Mouse (Mus musculus) inflammation-experienced regulatory T-cells, adult 6 months (primary cell): Measurements from ENCODE around the gene Rad51d. TPM values are rescaled to one million over a fixed set of nuclear protein-coding genes. Genes with fewer than 3 reads are reported as not detected.
"Not testable (repeated sequence)": the region's sequence is repeated elsewhere in the genome, so short reads cannot be mapped to it uniquely, and the experiment has no call there.

Experiments used
- ATAC-seq: one replicate; pipeline ENCODE4 v1.8.0; 2017
- polyA plus RNA-seq, 3 experiments: library from polyadenylated mRNA; unstranded; fragments of 100-300 nt; shearing (Covaris generic); gene quantifications; one replicate each; pipeline ENCODE4 v1.2.1; 2017

Rad51d gene
- polyA plus RNA-seq: 10 to 100 TPM; 25.9 to 32.4 (median 30.9) TPM

DNA sequence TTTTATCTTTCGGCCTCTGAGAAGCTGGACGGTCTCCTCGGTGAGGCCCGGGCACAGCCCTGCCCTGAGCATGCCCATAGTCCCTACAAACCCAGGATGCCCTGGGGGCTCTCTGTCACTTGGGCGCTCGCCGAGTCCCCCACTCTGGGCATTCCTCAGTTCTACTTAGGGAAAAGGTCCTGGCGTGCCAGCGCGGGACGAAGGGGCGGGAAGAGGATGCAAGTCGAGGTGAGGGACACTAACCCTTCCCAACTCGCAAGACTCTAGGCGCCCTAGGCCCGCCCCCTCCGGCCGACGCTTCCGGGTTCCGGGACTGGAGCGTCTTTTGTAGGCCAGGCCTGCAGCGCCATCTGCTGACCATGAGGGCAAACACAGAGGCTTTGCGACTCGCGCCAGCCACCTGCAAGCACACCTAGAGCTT is at the start of gene Rad51d:
Rad51d (minus strand) TSS at position 273 of the 421 bp plus-strand sequence.
- ATAC-seq: peak; percentile 88

DNA sequence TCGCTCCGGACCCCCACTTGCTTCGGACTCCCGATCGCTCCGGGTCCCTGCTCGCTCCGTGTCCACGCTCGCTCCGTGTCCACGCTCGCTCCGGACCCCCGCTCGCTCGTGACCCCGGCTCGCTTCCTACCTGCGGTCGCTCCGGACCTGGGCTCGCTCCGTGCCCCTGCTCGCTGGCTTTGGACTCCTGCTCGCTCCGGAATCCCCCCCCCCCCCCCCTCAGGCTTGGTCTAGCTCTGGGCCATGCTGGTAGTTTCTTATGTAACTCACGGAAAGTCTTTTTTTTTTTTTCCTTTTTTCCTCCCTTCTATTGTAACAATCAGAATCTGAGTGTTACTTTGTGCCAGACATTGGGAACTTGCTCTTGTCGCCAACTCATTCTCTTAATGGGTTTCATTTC is 42.8 kb upstream of the Rad51d start:
- no peak for ATAC-seq

DNA sequence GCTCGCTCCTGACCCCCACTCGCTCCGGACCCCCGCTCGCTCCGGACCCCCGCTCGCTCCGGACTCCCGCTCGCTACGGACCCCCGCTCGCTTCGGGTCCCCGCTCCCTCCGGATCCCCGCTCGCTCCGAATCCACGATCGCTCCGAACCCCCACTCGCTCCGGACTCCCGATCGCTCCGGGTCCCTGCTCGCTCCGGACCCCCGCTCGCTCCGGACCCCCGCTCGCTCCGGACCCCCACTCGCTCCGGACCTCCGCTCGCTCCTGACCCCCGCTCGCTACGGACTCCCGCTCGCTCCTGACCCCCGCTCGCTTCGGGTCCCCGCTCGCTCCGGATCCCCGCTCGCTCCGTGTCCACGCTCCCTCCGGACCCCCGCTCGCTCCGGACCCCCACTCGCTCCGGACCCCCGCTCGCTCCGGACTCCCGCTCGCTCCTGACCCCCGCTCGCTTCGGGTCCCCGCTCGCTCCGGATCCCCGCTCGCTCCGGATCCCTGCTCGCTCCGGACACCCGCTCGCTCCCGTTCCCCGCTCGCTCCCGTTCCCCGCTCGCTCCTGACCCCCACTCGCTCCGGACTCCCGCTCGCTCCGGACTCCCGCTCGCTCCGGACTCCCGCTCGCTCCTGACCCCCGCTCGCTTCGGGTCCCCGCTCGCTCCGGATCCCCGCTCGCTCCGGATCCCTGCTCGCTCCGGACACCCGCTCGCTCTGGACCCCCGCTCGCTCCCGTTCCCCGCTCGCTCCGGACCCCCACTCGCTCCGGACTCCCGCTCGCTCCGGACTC is 41.4 kb upstream of the Rad51d start:
- ATAC-seq: not testable (repeated sequence)

GRCm38 (mm10) chr11:82931161-82931560 is 40.7 kb upstream of the Rad51d start:
- ATAC-seq: not testable (repeated sequence)

GRCm38 (mm10) chr11:82930391-82930955 is 40.1 kb upstream of the Rad51d start:
- not testable (repeated sequence) for ATAC-seq

- no peak for ATAC-seq
These were observed 39.2 kb upstream of the Rad51d start for GRCm38 (mm10) chr11:82929633-82929950.

DNA sequence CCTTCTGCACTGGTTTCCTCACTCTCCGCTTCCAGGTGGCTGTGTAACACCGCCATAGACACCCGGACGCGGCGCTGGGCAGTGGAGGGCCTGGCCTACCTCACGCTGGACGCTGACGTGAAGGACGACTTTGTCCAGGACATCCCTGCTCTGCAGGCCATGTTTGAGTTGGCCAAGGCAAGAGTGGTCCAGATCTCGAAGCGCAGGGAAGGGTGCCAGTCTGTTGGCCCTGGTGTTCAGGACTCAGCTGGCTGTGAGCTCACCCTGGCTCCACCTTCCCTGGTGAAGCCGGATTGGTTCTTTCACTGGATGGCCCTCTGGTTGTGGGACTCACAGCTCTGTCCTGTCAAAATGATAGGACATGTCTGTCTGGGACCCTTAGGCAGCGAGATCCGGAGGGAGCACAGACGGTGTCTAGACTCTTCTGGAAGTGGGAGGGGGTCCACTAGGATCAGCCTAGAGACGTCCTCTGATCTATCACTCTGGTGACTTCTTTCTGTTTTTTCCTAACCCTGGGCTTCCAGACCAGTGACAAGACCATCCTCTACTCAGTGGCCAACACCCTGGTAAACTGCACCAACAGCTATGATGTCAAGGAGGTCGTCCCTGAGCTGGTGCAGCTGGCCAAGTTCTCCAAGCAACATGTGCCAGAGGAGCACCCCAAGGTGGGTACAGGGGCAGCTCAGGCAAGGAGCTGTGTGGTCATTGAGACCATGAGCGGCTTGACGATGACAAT is 38.7 kb upstream of the Rad51d start:
- ATAC-seq: no peak

GRCm38 (mm10) chr11:82923910-82924309 is 33.5 kb upstream of the Rad51d start:
- ATAC-seq: not testable (repeated sequence)

GRCm38 (mm10) chr11:82921691-82922090 is 31.3 kb upstream of the Rad51d start:
- no peak for ATAC-seq

GRCm38 (mm10) chr11:82920768-82921167 is 30.4 kb upstream of the Rad51d start:
- no peak for ATAC-seq

DNA sequence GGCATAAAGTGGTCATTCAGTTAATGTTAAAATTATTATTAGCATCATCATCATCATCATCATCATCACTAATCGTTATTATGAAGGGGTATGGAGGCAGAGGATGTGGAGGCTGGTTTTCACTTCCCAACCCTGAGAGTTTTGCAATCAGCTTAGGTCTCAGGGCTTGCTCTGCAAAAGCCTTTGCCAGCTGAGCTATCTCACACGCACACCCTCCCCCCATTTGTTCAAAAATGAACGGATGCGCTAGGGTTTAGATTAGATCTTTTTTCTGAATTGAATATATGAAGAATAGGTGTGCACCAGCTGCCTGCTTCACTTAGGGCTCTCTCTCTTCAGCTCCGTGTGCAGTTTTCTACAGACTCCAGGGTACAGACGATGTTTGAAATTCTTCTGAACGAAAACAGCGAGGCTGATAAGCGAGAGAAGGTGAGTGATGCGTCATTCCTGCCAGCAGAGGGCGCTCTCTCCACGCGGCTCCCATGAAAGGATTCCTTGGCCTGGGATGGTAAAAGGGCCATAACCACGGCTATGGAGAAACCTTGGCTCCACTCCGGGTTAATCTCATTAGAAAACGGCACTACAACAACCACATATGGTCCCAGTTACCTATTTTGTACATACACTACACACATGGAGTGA is 24.4 kb upstream of the Rad51d start:
- ATAC-seq: peak; percentile 74

- no peak for ATAC-seq
These were observed 20.4 kb upstream of the Rad51d start for GRCm38 (mm10) chr11:82910679-82911389.

DNA sequence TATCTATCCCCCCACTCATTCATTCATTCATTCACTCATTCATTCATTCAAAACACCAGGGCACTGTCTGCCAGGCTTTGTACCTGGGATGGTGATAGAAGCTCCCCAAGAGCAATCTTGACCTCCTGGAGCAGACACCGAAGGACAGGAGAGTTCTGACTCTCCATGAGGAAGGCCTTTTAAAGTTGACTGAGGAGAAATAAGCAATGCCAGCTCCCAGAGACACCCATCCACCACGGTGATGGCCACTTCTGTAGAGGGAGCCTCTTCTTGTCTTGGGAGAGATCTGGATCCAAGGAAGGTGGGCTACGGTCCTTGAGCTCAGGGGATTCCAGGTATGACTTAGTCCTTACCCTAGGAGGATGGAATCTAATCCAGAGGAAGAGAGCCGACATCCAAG is 19.8 kb upstream of the Rad51d start, which contains the start of gene Unc45b:
Unc45b (plus strand) TSS at position 301 of the 400 bp plus-strand sequence.
- no peak for ATAC-seq

GRCm38 (mm10) chr11:82908608-82908989 is 18.2 kb upstream of the Rad51d start:
- ATAC-seq: no peak

GRCm38 (mm10) chr11:82907651-82908607 is 17.5 kb upstream of the Rad51d start, which contains the start of gene Nle1:
Gene Nle1 (minus strand): TSS chr11:82908411.
- ATAC-seq: peak; percentile 97

DNA sequence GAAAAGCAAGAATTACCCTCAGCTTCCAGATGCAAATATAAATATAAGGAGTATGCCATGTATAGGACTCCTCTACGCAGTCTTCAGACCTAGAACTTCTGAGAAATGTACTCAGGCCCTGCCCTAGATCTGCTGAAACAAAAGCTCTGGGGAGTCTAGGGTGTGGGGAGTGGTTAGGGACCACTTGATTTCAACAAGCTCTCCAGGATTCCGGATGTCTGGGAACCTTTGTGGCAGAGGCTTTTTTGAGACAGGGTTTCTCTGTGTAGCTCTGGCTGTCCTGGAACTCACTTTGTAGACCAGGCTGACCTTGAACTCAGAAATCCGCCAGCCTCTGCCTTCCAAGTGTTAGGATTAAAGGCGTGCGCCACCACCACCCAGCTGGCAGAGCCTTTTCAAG is 15.4 kb upstream of the Rad51d start:
- no peak for ATAC-seq

GRCm38 (mm10) chr11:82904952-82905351 is 14.5 kb upstream of the Rad51d start:
- no peak for ATAC-seq

- ATAC-seq: no peak
These were observed 11.3 kb upstream of the Rad51d start for GRCm38 (mm10) chr11:82901606-82902310.

- ATAC-seq: no peak
These were observed 9.3 kb upstream of the Rad51d start for GRCm38 (mm10) chr11:82899720-82900119.

DNA sequence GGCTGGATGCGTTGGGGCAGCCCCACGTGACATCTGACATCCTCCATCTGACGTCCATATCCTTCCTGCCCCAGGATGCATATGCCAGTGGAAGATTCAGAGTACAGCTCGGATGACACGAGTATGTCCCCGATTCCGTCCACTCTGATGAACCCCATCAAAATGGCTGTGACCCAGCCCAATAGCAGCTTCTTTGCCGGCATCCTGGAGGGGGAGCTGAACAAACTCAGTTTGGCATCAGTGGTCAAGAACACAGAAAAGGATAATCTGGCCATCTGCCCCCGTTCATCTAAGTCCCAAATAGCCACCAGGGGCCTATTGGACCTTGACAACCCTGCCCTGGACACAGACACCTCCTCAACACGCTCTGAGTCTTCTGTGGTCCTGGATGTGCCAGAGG is 7.1 kb upstream of the Rad51d start:
- no peak for ATAC-seq
